Mouse (Mus musculus): ENCODE measurements around the gene Suz12. TPM values are rescaled to one million over a fixed set of nuclear protein-coding genes. Genes with fewer than 3 reads are reported as not detected.
"Not testable (repeated sequence)": the region's sequence is repeated elsewhere in the genome, so short reads cannot be mapped to it uniquely, and the experiment has no call there.

The Suz12 gene
- polyA plus RNA-seq, 1 experiment from 2014 or later: 46.3 TPM

GRCm38 (mm10) chr11:79994271-79994988 is 1.5 kb downstream of the Suz12 start:
- H3K36me3 ChIP-seq (replicated peaks): peaks cover 25% of the 10 kb centered on the region
- H3K4me2 ChIP-seq: peak overlapping the region; percentile 57
- H3K27me3 ChIP-seq: no peaks in the 10 kb centered on the region
- H3K9me3 ChIP-seq: no peaks in the 10 kb centered on the region
- H3K4me1 ChIP-seq: peaks cover 7% of the 10 kb centered on the region
- peak overlapping the region; percentile 95 for H3K9ac ChIP-seq
- 5% methylated on average over 7 of the region's 7 CpGs for whole genome bisulfite sequencing
- H3K4me3 ChIP-seq (replicated peaks): peak overlapping the region; percentile 97
- H3K27ac ChIP-seq: no peak overlapping the region
- ATAC-seq (ENCODE audit: low FRiP score): no peak

DNA sequence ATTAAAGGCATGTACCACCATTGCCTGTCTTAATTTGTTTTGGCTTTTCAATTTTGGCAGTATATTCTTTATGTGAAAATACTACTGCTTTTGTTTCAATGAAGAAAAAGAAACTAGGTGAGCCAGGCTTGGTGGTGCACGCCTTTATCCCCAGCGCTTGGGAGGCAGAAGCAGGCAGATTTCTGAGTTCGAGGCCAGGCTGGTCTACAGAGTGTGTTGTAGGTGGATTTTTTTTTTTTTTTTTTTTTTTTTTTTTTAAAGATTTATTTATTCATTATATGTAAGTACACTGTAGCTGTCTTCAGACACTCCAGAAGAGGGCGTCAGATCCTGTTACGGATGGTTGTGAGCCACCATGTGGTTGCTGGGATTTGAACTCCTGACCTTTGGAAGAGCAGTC is 23.6 kb downstream of the Suz12 start:
- not testable (repeated sequence) for H3K27ac ChIP-seq; H3K4me1 ChIP-seq; ATAC-seq (ENCODE audit: low FRiP score); H3K4me3 ChIP-seq (replicated peaks); H3K9me3 ChIP-seq; H3K4me2 ChIP-seq; H3K9ac ChIP-seq; H3K27me3 ChIP-seq
- peaks cover 75% of the 10 kb centered on the region for H3K36me3 ChIP-seq (replicated peaks)
- 90% methylated on average over 4 of the region's 5 CpGs for WGBS

DNA sequence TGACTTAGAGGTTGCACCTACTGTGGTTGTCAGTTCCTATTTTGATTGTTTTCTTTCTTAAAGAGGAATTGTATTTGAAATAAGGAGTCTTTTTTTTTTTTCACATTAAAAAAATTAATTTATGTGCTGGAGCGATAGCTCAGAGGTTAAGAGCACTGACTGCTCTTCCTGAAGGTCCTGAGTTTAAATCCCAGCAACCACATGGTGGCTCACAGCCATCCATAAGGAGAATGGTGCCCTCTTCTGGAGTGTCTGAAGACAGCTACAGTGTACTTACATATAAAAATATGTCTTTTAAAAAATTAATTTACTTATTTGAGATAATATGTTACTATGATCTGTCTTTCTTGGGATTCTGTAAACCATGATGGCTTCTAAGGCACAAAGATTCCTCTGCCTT is 26.9 kb downstream of the Suz12 start:
- Histone ChIP-seq H3K27me3 (no peaks in the 10 kb centered on the region), H3K9me3 (no peaks in the 10 kb centered on the region), H3K9ac (no peak overlapping the region), H3K27ac (no peak overlapping the region), H3K36me3 (replicated peaks) (peaks cover 80% of the 10 kb centered on the region), H3K4me1 (no peaks in the 10 kb centered on the region), H3K4me2 (no peak overlapping the region), H3K4me3 (replicated peaks) (no peak overlapping the region)
- ATAC-seq (ENCODE audit: low FRiP score): no peak
- 92% methylated on average over 1 of the region's 1 CpGs for WGBS

DNA sequence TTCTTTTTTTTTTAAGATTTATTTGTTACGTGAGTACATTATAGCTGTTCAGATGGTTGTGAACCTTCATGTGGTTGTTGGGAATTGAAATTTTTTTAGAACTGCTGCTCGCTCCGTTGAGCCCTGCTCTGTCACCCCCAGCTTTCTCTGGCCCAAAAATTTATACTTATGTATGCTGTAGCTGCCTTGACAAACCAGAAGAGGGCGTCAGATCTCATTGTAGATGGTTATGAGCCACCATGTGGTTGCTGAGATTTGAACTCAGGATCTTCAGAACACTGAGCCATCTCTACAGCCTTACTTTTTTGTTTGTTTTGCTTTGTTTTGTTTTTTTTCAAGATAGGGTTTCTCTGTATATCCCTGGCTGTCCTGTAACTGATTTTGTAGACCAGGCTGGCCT is 28.4 kb downstream of the Suz12 start:
- no peak for ATAC-seq (ENCODE audit: low FRiP score)
- Histone ChIP-seq H3K4me1 (no peaks in the 10 kb centered on the region), H3K36me3 (replicated peaks) (peaks cover 80% of the 10 kb centered on the region), H3K27me3 (no peaks in the 10 kb centered on the region), H3K4me2 (no peak overlapping the region), H3K9me3 (no peaks in the 10 kb centered on the region), H3K4me3 (replicated peaks) (no peak overlapping the region), H3K27ac (no peak overlapping the region), H3K9ac (no peak overlapping the region)
- WGBS: 86% methylated on average over 4 of the region's 4 CpGs

DNA sequence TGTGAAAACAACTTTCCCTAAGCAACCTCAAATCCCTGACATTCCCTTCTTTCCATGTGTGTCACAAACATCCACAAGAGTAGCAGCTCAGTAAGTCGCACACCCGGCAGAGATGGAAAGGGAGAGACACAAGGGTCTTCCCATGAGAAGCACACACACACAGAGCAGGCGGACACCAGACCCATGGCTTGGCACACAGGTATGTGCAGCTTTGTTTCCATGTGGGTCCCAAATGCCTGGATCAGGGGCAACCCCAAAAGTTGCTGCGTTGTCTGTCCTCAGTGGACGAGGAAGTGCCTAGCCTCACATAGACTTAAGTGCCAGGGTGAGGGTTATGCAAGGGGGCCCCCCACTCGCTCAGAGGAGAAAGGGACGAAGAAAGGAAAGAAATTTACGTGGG is 44.6 kb downstream of the Suz12 start:
- WGBS: 80% methylated on average over 8 of the region's 8 CpGs
- Histone ChIP-seq H3K36me3 (replicated peaks) (peaks cover 32% of the 10 kb centered on the region), H3K27ac (no peak overlapping the region), H3K9me3 (no peaks in the 10 kb centered on the region), H3K9ac (no peak overlapping the region), H3K4me3 (replicated peaks) (no peak overlapping the region), H3K4me2 (no peak overlapping the region), H3K4me1 (no peaks in the 10 kb centered on the region), H3K27me3 (no peaks in the 10 kb centered on the region)
- ATAC-seq (ENCODE audit: low FRiP score): no peak

DNA sequence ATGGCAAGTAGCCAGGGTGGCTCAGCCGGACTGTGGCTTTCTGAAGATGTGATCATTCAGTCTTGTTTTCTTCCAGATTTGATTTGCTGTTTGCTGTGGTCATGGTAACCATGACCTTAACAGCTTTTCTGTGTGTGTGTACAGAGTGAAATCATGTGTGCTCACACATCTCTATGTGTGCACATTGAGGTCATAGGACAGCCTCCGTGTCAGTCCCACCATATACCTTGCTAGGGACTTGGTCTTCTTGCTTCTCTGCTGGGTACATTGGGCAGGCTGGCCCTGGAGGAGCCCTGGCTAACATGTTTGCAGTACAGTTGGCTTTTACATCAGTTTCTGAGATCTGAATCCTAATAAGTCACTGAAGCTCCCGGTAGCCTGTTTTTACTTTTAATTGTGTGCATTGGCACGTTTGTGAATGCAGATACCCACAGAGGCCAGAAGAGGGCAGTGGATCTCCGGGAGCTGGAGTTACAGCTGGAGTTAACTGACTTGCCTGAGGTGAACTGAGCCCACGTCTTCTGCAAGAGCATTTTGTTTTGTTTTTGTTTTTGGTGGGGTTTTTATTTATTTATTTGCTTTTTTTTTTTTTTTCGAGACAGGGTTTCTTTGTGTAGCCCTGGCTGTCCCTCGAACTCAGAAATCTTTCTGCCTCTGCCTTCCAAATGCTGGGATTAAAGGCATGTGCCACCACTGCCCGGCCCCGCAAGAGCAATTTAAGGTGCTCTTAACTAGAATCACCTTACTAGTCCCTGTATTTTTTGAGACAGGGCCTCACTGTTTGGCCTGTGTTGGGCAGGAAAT is 49.9 kb downstream of the Suz12 start:
- no peak for ATAC-seq (ENCODE audit: low FRiP score)
- Histone ChIP-seq H3K9ac (no peak overlapping the region), H3K36me3 (replicated peaks) (peaks cover 17% of the 10 kb centered on the region), H3K4me1 (no peaks in the 10 kb centered on the region), H3K27ac (no peak overlapping the region), H3K4me2 (no peak overlapping the region), H3K9me3 (no peaks in the 10 kb centered on the region), H3K4me3 (replicated peaks) (no peak overlapping the region), H3K27me3 (no peaks in the 10 kb centered on the region)
- WGBS: 57% methylated on average over 10 of the region's 10 CpGs

- WGBS: 88% methylated on average over 8 of the region's 8 CpGs
- peaks cover 21% of the 10 kb centered on the region for H3K36me3 ChIP-seq (replicated peaks)
- H3K4me1 ChIP-seq: no peaks in the 10 kb centered on the region
- no peaks in the 10 kb centered on the region for H3K9me3 ChIP-seq
- no peak overlapping the region for H3K27ac ChIP-seq
- H3K27me3 ChIP-seq: no peaks in the 10 kb centered on the region
- no peak overlapping the region for H3K4me3 ChIP-seq (replicated peaks)
- no peak overlapping the region for H3K4me2 ChIP-seq
- ATAC-seq (ENCODE audit: low FRiP score): no peak
- no peak overlapping the region for H3K9ac ChIP-seq
Observed at GRCm38 (mm10) chr11:80043419-80043817, 50.5 kb downstream of the Suz12 start.

DNA sequence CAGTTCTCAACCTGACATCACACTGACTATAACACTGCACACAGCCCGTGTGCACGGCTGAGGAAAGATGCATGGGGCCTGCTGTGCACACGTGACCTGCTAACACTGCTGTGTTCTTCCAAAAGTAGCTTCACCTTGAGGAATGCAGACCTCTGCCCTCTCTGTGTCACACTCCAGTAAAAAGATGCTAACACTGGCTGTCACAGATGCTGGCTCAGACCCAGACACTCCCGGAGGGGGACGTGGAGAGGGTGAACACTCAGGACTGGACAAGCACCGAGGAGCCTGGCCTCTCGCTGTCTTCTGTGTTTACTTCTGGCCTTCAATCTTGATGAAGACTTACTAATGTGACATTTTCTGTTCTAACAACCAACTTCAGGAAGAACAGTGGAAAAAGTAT is 54.0 kb downstream of the Suz12 start:
- Histone ChIP-seq H3K36me3 (replicated peaks) (peaks cover 23% of the 10 kb centered on the region), H3K9ac (no peak overlapping the region), H3K4me3 (replicated peaks) (no peak overlapping the region), H3K4me1 (no peaks in the 10 kb centered on the region), H3K9me3 (no peaks in the 10 kb centered on the region), H3K27me3 (no peaks in the 10 kb centered on the region), H3K4me2 (no peak overlapping the region), H3K27ac (no peak overlapping the region)
- WGBS: 91% methylated on average over 7 of the region's 7 CpGs
- ATAC-seq (ENCODE audit: low FRiP score): no peak

GRCm38 (mm10) chr11:80050088-80050487 is 57.2 kb downstream of the Suz12 start:
- ATAC-seq (ENCODE audit: low FRiP score): no peak
- WGBS: 77% methylated on average over 2 of the region's 2 CpGs
- Histone ChIP-seq H3K27me3 (no peaks in the 10 kb centered on the region), H3K4me1 (no peaks in the 10 kb centered on the region), H3K9me3 (no peaks in the 10 kb centered on the region), H3K9ac (no peak overlapping the region), H3K27ac (no peak overlapping the region), H3K4me2 (no peak overlapping the region), H3K36me3 (replicated peaks) (peaks cover 25% of the 10 kb centered on the region), H3K4me3 (replicated peaks) (no peak overlapping the region)

- no peaks in the 10 kb centered on the region for H3K9me3 ChIP-seq
- no peaks in the 10 kb centered on the region for H3K4me1 ChIP-seq
- H3K9ac ChIP-seq: no peak overlapping the region
- 80% methylated on average over 7 of the region's 7 CpGs for WGBS
- no peak overlapping the region for H3K4me2 ChIP-seq
- H3K4me3 ChIP-seq (replicated peaks): no peak overlapping the region
- H3K27me3 ChIP-seq: no peaks in the 10 kb centered on the region
- H3K27ac ChIP-seq: no peak overlapping the region
- H3K36me3 ChIP-seq (replicated peaks): peaks cover 31% of the 10 kb centered on the region
- no peak for ATAC-seq (ENCODE audit: low FRiP score)
Observed at GRCm38 (mm10) chr11:80052456-80052855, 59.5 kb downstream of the Suz12 start.

DNA sequence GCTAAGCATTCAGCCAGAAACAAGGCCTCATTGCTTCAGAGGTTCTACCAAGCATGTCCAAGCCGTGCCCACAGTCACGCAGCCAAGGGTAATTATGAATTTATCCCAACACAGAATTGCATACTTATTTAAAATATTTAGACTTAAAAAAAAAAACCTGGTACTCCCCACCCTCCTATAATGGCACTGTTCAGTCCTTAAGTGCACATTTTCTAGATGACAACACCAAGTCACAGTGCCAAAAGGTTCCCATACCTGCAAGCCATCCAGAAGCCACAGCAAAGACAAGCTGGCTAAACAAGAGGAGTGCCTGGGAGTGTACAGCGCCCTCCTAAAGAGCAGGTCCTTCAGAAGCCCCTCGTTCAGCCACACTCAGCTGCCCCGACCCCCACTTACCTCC is 60.3 kb downstream of the Suz12 start:
- Histone ChIP-seq H3K9ac (no peak overlapping the region), H3K27me3 (no peaks in the 10 kb centered on the region), H3K36me3 (replicated peaks) (peaks cover 33% of the 10 kb centered on the region), H3K4me3 (replicated peaks) (no peak overlapping the region), H3K4me1 (no peaks in the 10 kb centered on the region), H3K27ac (no peak overlapping the region), H3K4me2 (no peak overlapping the region), H3K9me3 (no peaks in the 10 kb centered on the region)
- WGBS: 91% methylated on average over 5 of the region's 5 CpGs
- ATAC-seq (ENCODE audit: low FRiP score): no peak

DNA sequence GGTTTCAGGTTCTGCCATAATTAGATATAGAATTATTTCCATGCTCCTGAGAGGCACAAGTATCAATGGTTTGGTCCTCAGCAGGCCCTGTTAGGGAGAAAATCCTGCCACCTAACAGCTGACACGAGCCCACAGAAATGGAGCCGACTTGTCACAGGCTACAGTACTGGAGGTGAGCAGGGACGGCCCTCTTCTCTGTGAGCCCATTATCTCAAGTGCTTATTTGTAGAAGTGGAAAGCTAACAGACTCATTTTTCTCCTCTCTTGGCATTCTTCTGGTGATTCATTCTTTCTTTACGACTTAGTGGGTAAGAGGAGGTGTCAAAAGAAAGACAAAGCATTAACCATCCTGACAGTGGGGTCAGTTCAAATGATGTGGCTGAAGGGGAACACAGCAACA is 61.8 kb downstream of the Suz12 start:
- Histone ChIP-seq H3K4me1 (no peaks in the 10 kb centered on the region), H3K27me3 (no peaks in the 10 kb centered on the region), H3K36me3 (replicated peaks) (peaks cover 34% of the 10 kb centered on the region), H3K4me2 (no peak overlapping the region), H3K9me3 (no peaks in the 10 kb centered on the region), H3K27ac (no peak overlapping the region), H3K9ac (no peak overlapping the region), H3K4me3 (replicated peaks) (no peak overlapping the region)
- WGBS: 76% methylated on average over 4 of the region's 4 CpGs
- no peak for ATAC-seq (ENCODE audit: low FRiP score)

GRCm38 (mm10) chr11:80056141-80056540 is 63.2 kb downstream of the Suz12 start:
- WGBS: 91% methylated on average over 9 of the region's 9 CpGs
- Histone ChIP-seq H3K36me3 (replicated peaks) (peaks cover 44% of the 10 kb centered on the region), H3K4me3 (replicated peaks) (no peak overlapping the region), H3K9ac (no peak overlapping the region), H3K4me2 (no peak overlapping the region), H3K27me3 (no peaks in the 10 kb centered on the region), H3K27ac (no peak overlapping the region), H3K4me1 (no peaks in the 10 kb centered on the region), H3K9me3 (no peaks in the 10 kb centered on the region)
- ATAC-seq (ENCODE audit: low FRiP score): no peak
